Mouse (Mus musculus) cerebellum, postnatal 25 days (tissue): ENCODE results near the gene Acpp.
A peak's percentile ranks its signal among the peaks of the same experiment; 100 is the strongest.

ENCODE experiments used
- DNase-seq, 2 experiments: peaks; one replicate each; pipeline ENCODE4 v3.0.0; 2021; ENCODE audit warnings: mixed read lengths in 2 of 2

The Acpp gene

GRCm38 (mm10) chr9:104251111-104251510 is 86.4 kb downstream of the Acpp start:
- no peak for DNase-seq

- DNase-seq = no peak
Observed at GRCm38 (mm10) chr9:104247307-104247987, 90.1 kb downstream of the Acpp start.

GRCm38 (mm10) chr9:104243799-104244466 is 93.6 kb downstream of the Acpp start:
- DNase-seq = no peak

- DNase-seq = peak in 1 of 2 experiments; percentile 36
Observed at GRCm38 (mm10) chr9:104240146-104240545, 97.4 kb downstream of the Acpp start.

GRCm38 (mm10) chr9:104239076-104239475 is 98.5 kb downstream of the Acpp start:
- no peak for DNase-seq
